Comparison of ENCODE assay signal across 8 mouse cellular contexts in the genomic region with DNA sequence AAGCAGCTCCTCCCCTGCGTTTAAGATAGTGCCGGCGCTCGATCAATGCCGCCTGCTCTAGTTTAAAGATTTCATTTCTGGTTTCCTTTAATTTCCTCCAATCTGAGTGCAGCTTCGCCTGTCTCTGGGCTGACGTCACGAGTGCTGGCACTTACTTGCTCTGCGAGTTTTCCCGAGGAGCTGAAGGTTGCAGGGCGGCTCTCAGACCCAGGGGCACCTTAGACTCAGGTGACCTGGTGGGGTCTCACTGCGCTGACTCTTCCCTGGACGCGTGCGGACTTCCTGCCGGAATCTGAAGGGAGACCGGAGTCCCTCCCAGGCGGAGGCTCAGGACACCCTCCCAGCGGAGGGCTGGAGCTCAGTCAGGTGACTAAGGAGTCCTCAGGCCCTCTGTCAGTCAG. TPM values are rescaled to one million over a fixed set of nuclear protein-coding genes. Genes with fewer than 3 reads are reported as not detected.
A peak's percentile ranks its signal among the peaks of the same experiment; 100 is the strongest.
DNase-seq lines count a peak whose midpoint lies in the region; ATAC-seq and TF ChIP-seq lines count a peak whose summit lies in the region.

No protein-coding gene starts in this region.

- H3K4me1 ChIP-seq in embryonic facial prominence, embryonic 14.5 days (ENCODE audit: control insufficient read depth, insufficient read depth, low read length): peaks cover 4% of the 10 kb centered on the region
- 0 out of 2 replicates have a peak, but pooled peaks cover 4% of the 10 kb centered on the region for H3K4me1 ChIP-seq in heart, embryonic 10.5 days
- H3K4me1 ChIP-seq in kidney, embryonic 14.5 days (ENCODE audit: control insufficient read depth, insufficient read depth, low read length): 0 out of 2 replicates have a peak, but pooled peaks cover 6% of the 10 kb centered on the region
- peaks cover 8% of the 10 kb centered on the region; the same call in 1 of the 2 replicates for H3K4me1 ChIP-seq in liver, adult 2 months (ENCODE audit: control insufficient read depth, insufficient read depth, low read length)

- no peaks in the 10 kb centered on the region for H3K79me2 ChIP-seq in liver, adult 2 months (ENCODE audit: control insufficient read depth, insufficient read depth, low read length)

- H3K9ac ChIP-seq in embryonic facial prominence, embryonic 14.5 days (ENCODE audit: low read depth, low read length): peak overlapping the region; percentile 72
- peak overlapping the region; percentile 59 for H3K9ac ChIP-seq in kidney, embryonic 14.5 days (ENCODE audit: low read depth, low read length)
- peak overlapping the region; percentile 72 for H3K9ac ChIP-seq in liver, adult 2 months (ENCODE audit: low read depth, low read length)

- H3K4me3 ChIP-seq in embryonic facial prominence, embryonic 14.5 days (ENCODE audit: low read depth, low read length): peak overlapping the region; percentile 57
- H3K4me3 ChIP-seq in heart, embryonic 10.5 days: peak overlapping the region; percentile 69
- H3K4me3 ChIP-seq in kidney, embryonic 14.5 days (ENCODE audit: low read length): peak overlapping the region; percentile 58
- H3K4me3 ChIP-seq in liver, adult 2 months (ENCODE audit: insufficient read depth, low read depth, low read length): peak overlapping the region; percentile 89

- H3K9me3 ChIP-seq in embryonic facial prominence, embryonic 14.5 days (ENCODE audit: control insufficient read depth, low read length): no peaks in the 10 kb centered on the region
- no peaks in the 10 kb centered on the region for H3K9me3 ChIP-seq in heart, embryonic 10.5 days
- no peaks in the 10 kb centered on the region for H3K9me3 ChIP-seq in kidney, embryonic 14.5 days (ENCODE audit: control insufficient read depth, low read length)

- peak overlapping the region; percentile 63 for H3K27ac ChIP-seq in embryonic facial prominence, embryonic 14.5 days (replicated peaks; ENCODE audit: low read depth, low read length)
- peak overlapping the region; percentile 90 for H3K27ac ChIP-seq in heart, embryonic 10.5 days
- H3K27ac ChIP-seq in kidney, embryonic 14.5 days (ENCODE audit: low read depth, low read length): peak overlapping the region; percentile 48; the same call in 1 of the 2 replicates
- H3K27ac ChIP-seq in liver, adult 2 months (replicated peaks; ENCODE audit: insufficient read depth, low read depth, low read length): peak overlapping the region; percentile 76

- no peaks in the 10 kb centered on the region for H3K27me3 ChIP-seq in embryonic facial prominence, embryonic 14.5 days (replicated peaks; ENCODE audit: control insufficient read depth, insufficient read depth, low read length)
- no peaks in the 10 kb centered on the region for H3K27me3 ChIP-seq in heart, embryonic 10.5 days (ENCODE audit: insufficient read depth, poor library complexity, severe bottlenecking)
- no peaks in the 10 kb centered on the region for H3K27me3 ChIP-seq in kidney, embryonic 14.5 days (ENCODE audit: control insufficient read depth, insufficient read depth, low read length)
- no peaks in the 10 kb centered on the region for H3K27me3 ChIP-seq in liver, adult 2 months (ENCODE audit: control insufficient read depth, insufficient read depth, low read length)

- TF ChIP-seq CTCF in liver, adult 2 months (IDR thresholded peaks at IDR 0.05; ENCODE audit: low read depth, low read length): no peak

- peak overlapping the region; percentile 69 for H3K4me2 ChIP-seq in embryonic facial prominence, embryonic 14.5 days (ENCODE audit: low read depth, low read length)
- H3K4me2 ChIP-seq in kidney, embryonic 14.5 days (replicated peaks; ENCODE audit: low read depth, low read length): peak overlapping the region; percentile 61

- no peaks in the 10 kb centered on the region for H3K36me3 ChIP-seq in embryonic facial prominence, embryonic 14.5 days (ENCODE audit: control insufficient read depth, insufficient read depth, low read length)
- peaks cover 4% of the 10 kb centered on the region; the same call in 1 of the 2 replicates for H3K36me3 ChIP-seq in heart, embryonic 10.5 days
- H3K36me3 ChIP-seq in kidney, embryonic 14.5 days (ENCODE audit: control insufficient read depth, insufficient read depth, low read length): no peaks in the 10 kb centered on the region
- 0 out of 2 replicates have a peak, but pooled peaks cover 3% of the 10 kb centered on the region for H3K36me3 ChIP-seq in liver, adult 2 months (ENCODE audit: control insufficient read depth, insufficient read depth, low read length)

- peak; percentile 69 for DNase-seq in layer of hippocampus, adult 11-12 months (ENCODE audit: low spot score)
- DNase-seq in layer of hippocampus, adult 9-10 months (ENCODE audit: low spot score): no peak
- DNase-seq in embryonic facial prominence, embryonic 14.5 days (ENCODE audit: low spot score): peak; percentile 91
- DNase-seq in heart, embryonic 10.5 days (ENCODE audit: low spot score): peak; percentile 88
- DNase-seq in liver, adult 2 months (ENCODE audit: extremely low read depth, low read depth, low spot score): peak; percentile 86
- DNase-seq in spleen, postnatal 4 days (ENCODE audit: low spot score in 2 of 2): peak; percentile 35 to 73

- 0% methylated on average over 19 of the region's 19 CpGs for WGBS in embryonic facial prominence, embryonic 14.5 days
- under 1% methylated on average over 19 of the region's 19 CpGs for WGBS in heart, embryonic 10.5 days
- under 1% methylated on average over 19 of the region's 19 CpGs for WGBS in kidney, embryonic 14.5 days
- WGBS in liver, adult 2 months: under 1% methylated on average over 19 of the region's 19 CpGs

- peak; percentile 94 for ATAC-seq in embryonic facial prominence, embryonic 14.5 days (ENCODE audit: low read depth)
- ATAC-seq in kidney, embryonic 14.5 days (ENCODE audit: low FRiP score, low TSS enrichment): peak; percentile 92
- peak; percentile 69 for ATAC-seq in monocyte, adult 5-6 weeks (replicated peaks; ENCODE audit: insufficient number of reproducible peaks, low FRiP score, low TSS enrichment, poor library complexity, severe bottlenecking)

- peak; percentile 48; the same call in 1 of the 2 replicates for TF ChIP-seq POLR2A in liver, adult 2 months (IDR thresholded peaks at IDR 0.05; ENCODE audit: extremely low read depth, insufficient read depth, low read length)

RNA-seq across cellular contexts. Expression of gene Tmem144, which starts 10.0 kb away (rescaled TPM):
- 3.3 and 4.6 TPM in 2 replicates for polyA plus RNA-seq in embryonic facial prominence, embryonic 14.5 days (2014; fragmentation: Nextera tagmentation; extraction: Ambion mirVana)
- polyA plus RNA-seq in heart, embryonic 10.5 days (2016; fragmentation: Nextera tagmentation; extraction: Ambion mirVana): 7.9 and 11.4 TPM in 2 replicates
- 4.7 and 5.4 TPM in 2 replicates for polyA plus RNA-seq in kidney, embryonic 14.5 days (2014; fragmentation: Nextera tagmentation; extraction: Ambion mirVana)
- total RNA-seq in liver, adult 2 months (2014; rRNA removed): 3.6 and 4.5 TPM in 2 replicates
- polyA plus RNA-seq in liver, adult 2 months (2012; rRNA removed): 1.7 and 2.0 TPM in 2 replicates
- 0.29 TPM in 1 of 3 replicates, not detected in the others for total RNA-seq in monocyte, adult 5-6 weeks (2017)

RNA-seq across cellular contexts. Expression of gene Fam198b, which starts 41.7 kb away (rescaled TPM):
- 9.3 and 9.4 TPM in 2 replicates for polyA plus RNA-seq in embryonic facial prominence, embryonic 14.5 days (2014; fragmentation: Nextera tagmentation; extraction: Ambion mirVana)
- 30.6 and 44.7 TPM in 2 replicates for polyA plus RNA-seq in heart, embryonic 10.5 days (2016; fragmentation: Nextera tagmentation; extraction: Ambion mirVana)
- polyA plus RNA-seq in kidney, embryonic 14.5 days (2014; fragmentation: Nextera tagmentation; extraction: Ambion mirVana): 8.3 and 10.7 TPM in 2 replicates
- total RNA-seq in liver, adult 2 months (2014; rRNA removed): 0.37 and 0.94 TPM in 2 replicates
- polyA plus RNA-seq in liver, adult 2 months (2012; rRNA removed): 0.12 and 0.17 TPM in 2 replicates
- not detected in 3 replicates for total RNA-seq in monocyte, adult 5-6 weeks (2017)
